Mouse (Mus musculus): Measurements from ENCODE around the gene Grap. TPM values are rescaled to one million over a fixed set of nuclear protein-coding genes. Genes with fewer than 3 reads are reported as not detected.

The Grap gene
- polyA plus RNA-seq, 1 experiment = 0.06 TPM

GRCm38 (mm10) chr11:61647956-61648748 is 4.9 kb upstream of the Grap start:
- Histone ChIP-seq H3ac (ENCODE audit: control insufficient read depth, insufficient read length) (no peak overlapping the region), H3K79me2 (ENCODE audit: control insufficient read depth, insufficient read depth) (no peaks in the 10 kb centered on the region), H3K27me3 (ENCODE audit: control insufficient read depth, insufficient read depth, insufficient read length) (no peaks in the 10 kb centered on the region), H3K4me2 (ENCODE audit: low read depth) (no peak overlapping the region), H3K4me3 (no peak overlapping the region), H3K36me3 (ENCODE audit: control insufficient read depth, insufficient read depth) (no peaks in the 10 kb centered on the region)
- TF ChIP-seq MYOD1 (IDR thresholded peaks at IDR 0.05; ENCODE audit: control insufficient read depth in 1 of 3, insufficient read length in 2 of 3, low read depth in 2 of 3) = no peak
- TF ChIP-seq POLR2AphosphoS2 (IDR thresholded peaks at IDR 0.05; ENCODE audit: insufficient read length, low read depth) = no peak
- TF ChIP-seq TCF12 (IDR thresholded peaks at IDR 0.05; ENCODE audit: insufficient read depth, poor library complexity, severe bottlenecking) = no peak
- no peak for TF ChIP-seq MAX (IDR thresholded peaks at IDR 0.05; ENCODE audit: low read depth)
- no peak for TF ChIP-seq SRF (IDR thresholded peaks at IDR 0.05; ENCODE audit: control insufficient read depth, insufficient read length, low read depth)
- no peak for TF ChIP-seq CEBPB (IDR thresholded peaks at IDR 0.05; ENCODE audit: insufficient read depth, poor library complexity, severe bottlenecking)
- no peak for TF ChIP-seq E2F4 (IDR thresholded peaks at IDR 0.05; ENCODE audit: insufficient read depth)
- no peak for TF ChIP-seq MYOG (IDR thresholded peaks at IDR 0.05; ENCODE audit: control insufficient read depth in 1 of 3, insufficient read depth in 1 of 3, insufficient read length in 2 of 3, low read depth in 2 of 3)
- TF ChIP-seq USF1 (IDR thresholded peaks at IDR 0.05; ENCODE audit: low read depth) = no peak
- no peak for TF ChIP-seq REST (IDR thresholded peaks at IDR 0.05; ENCODE audit: insufficient read depth, insufficient read length)
- TF ChIP-seq TCF3 (IDR thresholded peaks at IDR 0.05; ENCODE audit: insufficient read length, low read depth) = no peak
- TF ChIP-seq POLR2A (IDR thresholded peaks at IDR 0.05; ENCODE audit: insufficient read length, low read depth) = no peak

DNA sequence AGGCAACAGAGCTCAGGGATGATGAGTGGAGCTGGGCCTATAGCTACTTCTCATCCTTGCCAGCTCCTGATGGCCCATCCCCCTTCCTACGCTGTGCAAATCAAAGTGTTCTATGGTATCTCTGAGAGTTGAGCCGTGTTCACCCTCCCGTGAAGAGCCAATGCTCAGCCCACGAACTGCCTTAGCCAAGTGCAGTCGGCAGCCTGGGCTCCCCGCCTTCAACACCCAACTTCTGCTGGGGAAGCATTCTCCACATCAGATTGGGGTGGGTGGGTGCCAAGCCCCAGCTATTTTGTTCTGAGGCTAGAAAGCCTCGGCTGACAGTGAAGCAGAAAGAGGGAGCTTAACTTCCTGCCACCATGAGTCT is 4.3 kb upstream of the Grap start:
- no peak overlapping the region for H3ac ChIP-seq (ENCODE audit: control insufficient read depth, insufficient read length)
- no peak overlapping the region for H3K4me3 ChIP-seq
- H3K36me3 ChIP-seq (ENCODE audit: control insufficient read depth, insufficient read depth) = no peaks in the 10 kb centered on the region
- TF ChIP-seq TCF3 (IDR thresholded peaks at IDR 0.05; ENCODE audit: insufficient read length, low read depth) (no peak), USF1 (IDR thresholded peaks at IDR 0.05; ENCODE audit: low read depth) (no peak), SRF (IDR thresholded peaks at IDR 0.05; ENCODE audit: control insufficient read depth, insufficient read length, low read depth) (no peak), MAX (IDR thresholded peaks at IDR 0.05; ENCODE audit: low read depth) (no peak), CEBPB (IDR thresholded peaks at IDR 0.05; ENCODE audit: insufficient read depth, poor library complexity, severe bottlenecking) (no peak), POLR2A (IDR thresholded peaks at IDR 0.05; ENCODE audit: insufficient read length, low read depth) (no peak)
- no peaks in the 10 kb centered on the region for H3K79me2 ChIP-seq (ENCODE audit: control insufficient read depth, insufficient read depth)
- no peak overlapping the region for H3K4me2 ChIP-seq (ENCODE audit: low read depth)
- H3K27me3 ChIP-seq (ENCODE audit: control insufficient read depth, insufficient read depth, insufficient read length) = no peaks in the 10 kb centered on the region

- Histone ChIP-seq H3K4me2 (ENCODE audit: low read depth) (no peak overlapping the region), H3ac (ENCODE audit: control insufficient read depth, insufficient read length) (no peak overlapping the region), H3K27me3 (ENCODE audit: control insufficient read depth, insufficient read depth, insufficient read length) (no peaks in the 10 kb centered on the region), H3K36me3 (ENCODE audit: control insufficient read depth, insufficient read depth) (no peaks in the 10 kb centered on the region), H3K79me2 (ENCODE audit: control insufficient read depth, insufficient read depth) (no peaks in the 10 kb centered on the region), H3K4me3 (no peak overlapping the region)
- TF ChIP-seq TCF12 (IDR thresholded peaks at IDR 0.05; ENCODE audit: insufficient read depth, poor library complexity, severe bottlenecking) (no peak), POLR2AphosphoS2 (IDR thresholded peaks at IDR 0.05; ENCODE audit: insufficient read length, low read depth) (no peak), MYOD1 (IDR thresholded peaks at IDR 0.05; ENCODE audit: control insufficient read depth in 1 of 3, insufficient read length in 2 of 3, low read depth in 2 of 3) (no peak), E2F4 (IDR thresholded peaks at IDR 0.05; ENCODE audit: insufficient read depth) (no peak), CEBPB (IDR thresholded peaks at IDR 0.05; ENCODE audit: insufficient read depth, poor library complexity, severe bottlenecking) (no peak), POLR2A (IDR thresholded peaks at IDR 0.05; ENCODE audit: insufficient read length, low read depth) (no peak), SRF (IDR thresholded peaks at IDR 0.05; ENCODE audit: control insufficient read depth, insufficient read length, low read depth) (no peak), REST (IDR thresholded peaks at IDR 0.05; ENCODE audit: insufficient read depth, insufficient read length) (no peak)
These were observed 3.9 kb upstream of the Grap start for GRCm38 (mm10) chr11:61649163-61649580.

GRCm38 (mm10) chr11:61649626-61650025 is 3.4 kb upstream of the Grap start:
- Histone ChIP-seq H3K4me3 (no peak overlapping the region), H3K27me3 (ENCODE audit: control insufficient read depth, insufficient read depth, insufficient read length) (no peaks in the 10 kb centered on the region), H3K36me3 (ENCODE audit: control insufficient read depth, insufficient read depth) (no peaks in the 10 kb centered on the region), H3K4me2 (ENCODE audit: low read depth) (no peak overlapping the region), H3K79me2 (ENCODE audit: control insufficient read depth, insufficient read depth) (no peaks in the 10 kb centered on the region), H3ac (ENCODE audit: control insufficient read depth, insufficient read length) (no peak overlapping the region)
- TF ChIP-seq POLR2A (IDR thresholded peaks at IDR 0.05; ENCODE audit: insufficient read length, low read depth) (no peak), POLR2AphosphoS2 (IDR thresholded peaks at IDR 0.05; ENCODE audit: insufficient read length, low read depth) (no peak), SRF (IDR thresholded peaks at IDR 0.05; ENCODE audit: control insufficient read depth, insufficient read length, low read depth) (no peak), MYOD1 (IDR thresholded peaks at IDR 0.05; ENCODE audit: control insufficient read depth in 1 of 3, insufficient read length in 2 of 3, low read depth in 2 of 3) (no peak), CEBPB (IDR thresholded peaks at IDR 0.05; ENCODE audit: insufficient read depth, poor library complexity, severe bottlenecking) (no peak)

Data from myocyte (in vitro differentiated cells).